Mouse (Mus musculus) cerebellum, postnatal 25 days (tissue): ENCODE measurements at regions not wholly inside any gene's neighbourhood (a gene's known extent, or its start where the extent isn't known, plus 50 kb on each side); places are given as distances from the start of the nearest gene placed in this dataset.
"Not testable (repeated sequence)": the region's sequence is repeated elsewhere in the genome, so short reads cannot be mapped to it uniquely, and the experiment has no call there.

Source experiments
- DNase-seq, 2 experiments: peaks; one replicate each; pipeline ENCODE4 v3.0.0; 2021; ENCODE audit warnings: mixed read lengths in 2 of 2

DNA sequence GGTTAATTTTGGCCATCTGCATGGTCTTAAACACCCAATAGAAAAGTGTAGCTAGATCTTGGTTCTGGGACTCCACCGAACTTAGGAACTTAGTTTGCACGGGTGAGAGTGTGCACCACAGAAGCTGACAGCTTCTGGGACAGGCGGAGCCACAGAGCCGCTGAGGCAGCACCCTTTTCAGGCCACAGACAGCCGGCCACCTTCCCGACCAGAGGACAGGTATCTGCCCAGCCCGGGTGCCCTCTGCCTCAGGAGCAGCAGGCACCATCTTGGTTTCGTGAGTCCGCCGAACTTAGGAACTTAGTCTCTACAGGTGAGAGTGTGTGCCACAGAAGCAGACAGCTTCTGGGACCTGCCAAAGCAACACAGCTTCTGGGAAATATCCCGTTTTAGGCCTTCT lies 82.6 kb downstream of the Btbd35f22 start:
- DNase-seq = not testable (repeated sequence)

DNA sequence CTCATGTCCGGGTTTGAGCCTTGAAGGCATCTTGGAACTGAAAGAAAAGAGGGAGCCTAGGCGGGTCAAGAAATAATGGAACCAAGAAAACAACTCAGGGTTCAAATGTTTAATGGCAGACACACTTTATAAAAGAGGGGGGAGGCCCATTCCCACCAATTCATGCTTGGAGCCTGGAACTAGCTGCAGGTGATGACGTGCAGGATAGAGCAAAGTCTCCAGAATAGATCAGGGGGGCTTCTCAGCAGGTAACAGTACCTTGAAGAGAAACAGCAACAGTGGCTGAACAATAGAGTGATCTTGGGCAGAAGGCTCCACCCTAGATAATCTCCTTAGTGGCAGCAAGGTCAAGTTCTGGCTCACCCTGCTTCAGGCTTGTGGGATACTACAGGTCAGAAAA lies 100.5 kb downstream of the Btbd35f22 start:
- DNase-seq = peak in 1 of 2 experiments; percentile 1
